16 mouse cellular contexts compared by ENCODE assay signal in genomic region chr14:95865676-95866416, GRCm38 (mm10). TPM values are rescaled to one million over a fixed set of nuclear protein-coding genes. Genes with fewer than 3 reads are reported as not detected.
A peak's percentile ranks its signal among the peaks of the same experiment; 100 is the strongest.
DNase-seq lines count a peak whose midpoint lies in the region; ATAC-seq and TF ChIP-seq lines count a peak whose summit lies in the region.
"Had no signal": no experiment of that assay in that cellular context is flagged by ENCODE, and none has a peak within 500 bp of the region (broad histone marks: within the 10 kb centered on the region; RNA-seq: fewer than 3 reads in every experiment).

No protein-coding gene starts in this region.

- 83% methylated on average over 7 of the region's 7 CpGs for WGBS in neural tube, embryonic 11.5 days
- WGBS in forebrain, embryonic 13.5 days, result 26% methylated on average over 7 of the region's 7 CpGs
- 34% methylated on average over 7 of the region's 7 CpGs for WGBS in midbrain, embryonic 15.5 days
- WGBS in thymus, adult 2 months, result 90% methylated on average over 7 of the region's 7 CpGs

- no peak overlapping the region for H3K9ac ChIP-seq in neural tube, embryonic 11.5 days (ENCODE audit: low read length)
- H3K9ac ChIP-seq in forebrain, embryonic 13.5 days, result no peak overlapping the region
- H3K9ac ChIP-seq in midbrain, embryonic 15.5 days, result no peak overlapping the region
- H3K9ac ChIP-seq: limb, embryonic 12.5 days; liver, postnatal 0 days had no signal

- H3K4me2 ChIP-seq in neural tube, embryonic 11.5 days (ENCODE audit: low read depth), result no peak overlapping the region
- H3K4me2 ChIP-seq in forebrain, embryonic 13.5 days, result no peak overlapping the region
- no peak overlapping the region for H3K4me2 ChIP-seq in midbrain, embryonic 15.5 days
- H3K4me2 ChIP-seq: limb, embryonic 12.5 days had no signal

- no peaks in the 10 kb centered on the region for H3K9me3 ChIP-seq in neural tube, embryonic 11.5 days (ENCODE audit: control insufficient read depth, low read length)
- no peaks in the 10 kb centered on the region for H3K9me3 ChIP-seq in forebrain, embryonic 13.5 days (replicated peaks)
- H3K9me3 ChIP-seq in midbrain, embryonic 15.5 days, result no peaks in the 10 kb centered on the region
- H3K9me3 ChIP-seq: limb, embryonic 12.5 days; megakaryocyte, embryonic 14.5 days had no signal

- peak; percentile 61; the same call in 1 of the 2 replicates for ATAC-seq in neural tube, embryonic 11.5 days (ENCODE audit: insufficient read depth, low FRiP score, low TSS enrichment)
- peak; percentile 95 for ATAC-seq in forebrain, embryonic 13.5 days
- ATAC-seq in midbrain, embryonic 15.5 days (replicated peaks), result peak; percentile 78
- ATAC-seq: liver, postnatal 0 days had no signal

- no peak for DNase-seq in neural tube, embryonic 11.5 days (ENCODE audit: low spot score)
- no peak for DNase-seq in neural tube, embryonic 10.5 days (ENCODE audit: extremely low spot score, low spot score)
- no peak for DNase-seq in ovary, adult 18-20 months (ENCODE audit: low spot score)
- DNase-seq in adrenal gland, postnatal 4 days (ENCODE audit: low spot score in 2 of 2), result no peak
- no peak for DNase-seq in thymus, adult 2 months
- DNase-seq: adrenal gland, postnatal 10 days; gastrocnemius, postnatal 14 days; kidney, adult 18-20 months; liver, postnatal 0 days had no signal

- H3K27ac ChIP-seq in neural tube, embryonic 11.5 days (ENCODE audit: low read depth, low read length), result no peak overlapping the region
- H3K27ac ChIP-seq in forebrain, embryonic 13.5 days, result no peak overlapping the region
- H3K27ac ChIP-seq in midbrain, embryonic 15.5 days, result no peak overlapping the region
- H3K27ac ChIP-seq in thymus, adult 2 months (ENCODE audit: control insufficient read depth, insufficient read depth, low read length), result no peak overlapping the region
- H3K27ac ChIP-seq: limb, embryonic 12.5 days; stomach, postnatal 0 days had no signal

- no peak overlapping the region for H3K4me3 ChIP-seq in neural tube, embryonic 11.5 days (ENCODE audit: low read depth, low read length)
- H3K4me3 ChIP-seq in forebrain, embryonic 13.5 days, result no peak overlapping the region
- no peak overlapping the region for H3K4me3 ChIP-seq in midbrain, embryonic 15.5 days
- no peak overlapping the region for H3K4me3 ChIP-seq in thymus, adult 2 months (ENCODE audit: control insufficient read depth, insufficient read depth, low read length)
- H3K4me3 ChIP-seq: limb, embryonic 12.5 days; megakaryocyte, embryonic 14.5 days had no signal

- no peaks in the 10 kb centered on the region for H3K4me1 ChIP-seq in neural tube, embryonic 11.5 days (ENCODE audit: control insufficient read depth, insufficient read depth, low read length)
- peaks cover 7% of the 10 kb centered on the region for H3K4me1 ChIP-seq in forebrain, embryonic 13.5 days
- H3K4me1 ChIP-seq in midbrain, embryonic 15.5 days, result peaks cover 5% of the 10 kb centered on the region; the same call in 1 of the 2 replicates
- no peaks in the 10 kb centered on the region for H3K4me1 ChIP-seq in thymus, adult 2 months (replicated peaks; ENCODE audit: control insufficient read depth, insufficient read depth, low read length)
- H3K4me1 ChIP-seq: limb, embryonic 12.5 days; megakaryocyte, embryonic 14.5 days had no signal

- no peak for TF ChIP-seq CTCF in thymus, adult 2 months (IDR thresholded peaks at IDR 0.05; ENCODE audit: borderline replicate concordance, control insufficient read depth, extremely low read depth, insufficient read depth, low read length, poor library complexity)

- no peaks in the 10 kb centered on the region for H3K36me3 ChIP-seq in neural tube, embryonic 11.5 days (ENCODE audit: control insufficient read depth, insufficient read depth, low read length)
- H3K36me3 ChIP-seq in forebrain, embryonic 13.5 days (ENCODE audit: poor library complexity, severe bottlenecking), result no peaks in the 10 kb centered on the region
- H3K36me3 ChIP-seq in midbrain, embryonic 15.5 days (replicated peaks), result no peaks in the 10 kb centered on the region
- H3K36me3 ChIP-seq in thymus, adult 2 months (ENCODE audit: control insufficient read depth, insufficient read depth, low read length), result no peaks in the 10 kb centered on the region
- H3K36me3 ChIP-seq: limb, embryonic 12.5 days had no signal

- TF ChIP-seq POLR2A in thymus, adult 2 months (IDR thresholded peaks at IDR 0.05; ENCODE audit: control insufficient read depth, extremely low read depth, insufficient read depth, low read length, poor library complexity), result no peak

- H3K27me3 ChIP-seq in neural tube, embryonic 11.5 days (ENCODE audit: control insufficient read depth, insufficient read depth, low read length), result no peaks in the 10 kb centered on the region
- H3K27me3 ChIP-seq in forebrain, embryonic 13.5 days, result no peaks in the 10 kb centered on the region
- H3K27me3 ChIP-seq in midbrain, embryonic 15.5 days (replicated peaks), result no peaks in the 10 kb centered on the region
- no peaks in the 10 kb centered on the region for H3K27me3 ChIP-seq in thymus, adult 2 months (ENCODE audit: control insufficient read depth, insufficient read depth, low read length)
- H3K27me3 ChIP-seq: megakaryocyte, embryonic 14.5 days had no signal

RNA-seq across cellular contexts. Expression of gene 4921530L21Rik, which starts 15.2 kb away (rescaled TPM):
- not detected in 2 replicates for polyA plus RNA-seq in neural tube, embryonic 11.5 days (2014; fragmentation: Nextera tagmentation; extraction: Ambion mirVana)
- polyA plus RNA-seq in forebrain, embryonic 13.5 days (2015; fragmentation: Nextera tagmentation; extraction: Ambion mirVana), result not detected in 2 replicates
- 0.21 TPM in 1 of 2 replicates, not detected in the other for polyA plus RNA-seq in midbrain, embryonic 15.5 days (2015; fragmentation: Nextera tagmentation; extraction: Ambion mirVana)
- not detected for total RNA-seq in adrenal gland, postnatal 4 days (2021)
- not detected in 2 replicates for polyA plus RNA-seq in thymus, adult 2 months (2012; rRNA removed)
- total RNA-seq: adrenal gland, postnatal 10 days; common myeloid progenitor, adult 5-6 weeks; gastrocnemius, postnatal 14 days had no signal
- polyA plus RNA-seq: heart, embryonic 16.5 days; limb, embryonic 12.5 days; liver, postnatal 0 days; stomach, postnatal 0 days had no signal
